Mouse (Mus musculus): ENCODE data around the gene Kcnip4.

GRCm38 (mm10) chr5:49470738-49471137 lies 54.0 kb downstream of the Kcnip4 start:
- TF ChIP-seq CTCF (IDR thresholded peaks at IDR 0.05; ENCODE audit: extremely low read depth, insufficient read length, insufficient replicate concordance, low read depth, low read length) = no peak
- no peak for TF ChIP-seq POLR2A (IDR thresholded peaks at IDR 0.05; ENCODE audit: low read depth, low read length)

Measured in small intestine, adult 2 months (tissue).